Mouse (Mus musculus) liver, embryonic 14.5 days (tissue): ENCODE measurements around the gene Gng8. TPM values are rescaled to one million over a fixed set of nuclear protein-coding genes. Genes with fewer than 3 reads are reported as not detected.

Experiments
- ATAC-seq: fragments of 200-750 bp; cut with Nextera tagmentation; 2 replicates; pipeline ENCODE4 v1.8.0; 2017; ENCODE audit warnings: moderate number of reproducible peaks, mild to moderate bottlenecking, moderate library complexity; ENCODE audit not compliant: insufficient read depth
- DNase-seq, 3 experiments: peaks; one replicate each; pipeline ENCODE4 v3.0.0-alpha.2; 2012 to 2013; ENCODE audit warnings: low read depth in 3 of 3, low spot score in 3 of 3
- H3K27ac ChIP-seq: fragments of 300-500 bp; sonication (generic); 2 replicates; pipeline ENCODE4 v1.5.1; 2014; ENCODE audit warnings: moderate library complexity, mild to moderate bottlenecking, control low read depth, inconsistent platforms
- H3K27me3 ChIP-seq: fragments of 300-500 bp; sonication (generic); 2 replicates; pipeline ENCODE4 v1.6.1; 2014; ENCODE audit warnings: mild to moderate bottlenecking, low read length, moderate library complexity; ENCODE audit not compliant: control insufficient read depth, insufficient read depth
- H3K36me3 ChIP-seq: fragments of 300-500 bp; sonication (generic); replicated peaks from 2 replicates; pipeline ENCODE4 v1.6.1; 2014; ENCODE audit warnings: low read depth; ENCODE audit not compliant: control insufficient read depth, insufficient read depth
- H3K4me1 ChIP-seq, 2 experiments: fragments of 200-500 bp in 1 of 2; fragments of 300-500 bp in 1 of 2; sonication (generic) in 1 of 2; replicated peaks; 2 replicates each; pipeline ENCODE4 v1.6.1; 2012 to 2014; ENCODE audit warnings: antibody characterized with exemption in 1 of 2, inconsistent platforms in 1 of 2, low read length in 1 of 2; ENCODE audit not compliant: control insufficient read depth in 2 of 2, insufficient read depth in 2 of 2
- H3K4me2 ChIP-seq: fragments of 300-500 bp; sonication (generic); 2 replicates; pipeline ENCODE4 v1.6.1; 2014; ENCODE audit warnings: low read depth, mild to moderate bottlenecking, control low read depth, moderate library complexity
- H3K4me3 ChIP-seq, 2 experiments: fragments of 200-500 bp in 1 of 2; fragments of 300-500 bp in 1 of 2; sonication (generic) in 1 of 2; 2 replicates each; pipeline ENCODE4 v1.5.1; 2012 to 2014; ENCODE audit warnings: low read depth in 2 of 2, low read length in 2 of 2, mild to moderate bottlenecking in 2 of 2, control low read depth in 1 of 2, inconsistent platforms in 1 of 2, moderate library complexity in 1 of 2; ENCODE audit not compliant: insufficient read depth in 1 of 2
- H3K9ac ChIP-seq: fragments of 300-500 bp; sonication (generic); replicated peaks from 2 replicates; pipeline ENCODE4 v1.6.1; 2014; ENCODE audit warnings: mild to moderate bottlenecking, control low read depth, moderate library complexity
- H3K9me3 ChIP-seq: fragments of 300-500 bp; sonication (generic); 2 replicates; pipeline ENCODE4 v1.6.1; 2016; ENCODE audit warnings: low read length, mixed read lengths; ENCODE audit not compliant: control insufficient read depth
- CTCF ChIP-seq: IDR thresholded peaks from 2 replicates; pipeline ENCODE4 v1.5.1; 2016; ENCODE audit warnings: antibody characterized with exemption, low read depth, control low read depth
- EP300 ChIP-seq: IDR thresholded peaks from 2 replicates; pipeline ENCODE4 v1.6.1; 2016; ENCODE audit warnings: antibody characterized with exemption, low read depth
- WGBS: fragments of 180-500 bp; shearing (Covaris S2); extraction: QIAGEN DNeasy Blood & Tissue Kit; methylation state at CpG from one replicate; pipeline ENCODE4 v1.1.7; 2014; ENCODE audit not compliant: insufficient replicate concordance; 5-methylcytosine and 5-hydroxymethylcytosine counted together
- polyA plus RNA-seq, 2 experiments: library from polyadenylated mRNA; depleted of rRNA in 1 of 2; stranded (reverse) in 1 of 2; unstranded in 1 of 2; fragments of >200 nt; fragmentation: Nextera tagmentation in 1 of 2; extraction: Ambion mirVana in 1 of 2; gene quantifications; 2 replicates each; pipeline versions ENCODE4 v1.2.1 to v1.2.3; 2012 to 2014

Gene Gng8
- polyA plus RNA-seq, 2 experiments, result 0.47 TPM; not detected in 1

DNA sequence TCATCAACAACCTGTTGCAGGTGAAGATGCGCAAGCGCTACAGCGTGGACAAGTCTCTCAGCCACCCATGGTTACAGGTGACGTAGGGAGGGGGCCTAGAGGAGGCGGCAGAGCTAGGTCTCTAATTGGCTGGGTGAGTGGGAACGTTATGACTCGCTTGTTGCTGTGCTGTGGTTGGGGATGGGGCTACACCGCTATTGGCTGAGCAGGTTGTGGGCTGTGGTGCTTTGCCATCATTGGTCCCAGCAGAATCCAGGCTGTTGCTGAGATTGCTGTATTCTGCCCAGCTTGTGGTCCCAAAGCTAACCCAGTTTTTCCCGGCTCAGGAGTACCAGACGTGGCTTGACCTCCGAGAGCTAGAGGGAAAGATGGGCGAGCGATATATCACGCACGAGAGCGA lies 22.1 kb upstream of the Gng8 start:
- TF ChIP-seq EP300 (no peak), CTCF (no peak)
- DNase-seq (no peak), ATAC-seq (peak; percentile 33; the same call in 1 of the 2 replicates)
- H3K9ac ChIP-seq, result no peak overlapping the region
- H3K27me3 ChIP-seq, result no peaks in the 10 kb centered on the region
- no peaks in the 10 kb centered on the region for H3K36me3 ChIP-seq
- peaks cover 3 to 8% of the 10 kb centered on the region in 2 experiments for H3K4me1 ChIP-seq
- H3K4me3 ChIP-seq, result no peak overlapping the region
- H3K9me3 ChIP-seq, result no peaks in the 10 kb centered on the region
- no peak overlapping the region for H3K27ac ChIP-seq
- WGBS, result 69% methylated on average over 16 of the region's 16 CpGs
- H3K4me2 ChIP-seq, result no peak overlapping the region

DNA sequence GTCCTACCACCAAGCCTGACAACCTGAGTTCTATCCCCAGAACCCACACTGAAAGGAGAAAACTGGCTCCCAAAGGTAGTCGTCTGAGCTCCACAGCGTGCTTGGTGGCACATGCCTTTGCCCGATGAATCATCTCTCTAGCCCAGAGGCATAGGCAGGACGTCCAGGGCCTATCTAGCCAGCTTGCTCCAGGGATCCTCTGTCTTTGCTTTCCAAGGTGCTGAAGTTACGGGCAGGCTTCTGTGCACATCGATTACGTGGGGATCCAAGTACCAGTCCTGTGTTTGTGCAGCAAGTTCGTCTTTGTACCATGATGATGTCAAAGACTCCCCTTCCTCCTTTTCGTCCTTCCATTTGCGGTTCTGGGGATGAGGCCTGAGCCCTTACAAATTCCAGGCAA lies 20.0 kb upstream of the Gng8 start:
- TF ChIP-seq EP300, result no peak
- TF ChIP-seq CTCF, result no peak
- Histone ChIP-seq H3K27me3 (peaks cover 7% of the 10 kb centered on the region), H3K9ac (no peak overlapping the region), H3K27ac (no peak overlapping the region), H3K9me3 (no peaks in the 10 kb centered on the region), H3K4me3 (no peak overlapping the region), H3K36me3 (no peaks in the 10 kb centered on the region), H3K4me1 (peaks cover 4 to 10% of the 10 kb centered on the region in 2 experiments), H3K4me2 (no peak overlapping the region)
- DNase-seq, result no peak
- 70% methylated on average over 10 of the region's 10 CpGs for WGBS
- ATAC-seq, result no peak

DNA sequence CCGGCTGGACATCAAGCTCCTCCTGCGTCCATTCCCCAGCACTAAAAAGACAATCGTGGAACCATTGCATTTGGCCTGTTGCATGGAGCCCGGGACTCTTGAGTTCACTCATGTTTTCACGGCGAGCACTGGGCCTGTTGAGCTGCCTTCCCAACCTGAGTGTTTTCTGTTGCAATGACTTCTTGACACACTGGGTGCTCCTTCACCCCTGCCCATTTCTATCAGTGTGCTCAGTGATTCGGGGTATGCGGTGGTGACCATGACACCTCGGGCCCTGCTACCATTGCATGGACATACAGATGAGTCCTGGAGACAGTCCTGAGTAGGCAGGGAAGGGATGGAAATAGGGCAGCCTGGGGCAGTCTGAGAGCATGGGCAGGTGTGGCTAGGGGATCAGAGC lies 19.1 kb upstream of the Gng8 start:
- Histone ChIP-seq H3K36me3 (no peaks in the 10 kb centered on the region), H3K27ac (no peak overlapping the region), H3K4me2 (no peak overlapping the region), H3K9ac (no peak overlapping the region), H3K4me1 (peaks cover 4 to 7% of the 10 kb centered on the region in 2 experiments), H3K4me3 (no peak overlapping the region), H3K27me3 (peaks cover 11% of the 10 kb centered on the region), H3K9me3 (no peaks in the 10 kb centered on the region)
- no peak for DNase-seq
- WGBS, result 75% methylated on average over 9 of the region's 9 CpGs
- TF ChIP-seq CTCF, result no peak
- no peak for ATAC-seq

DNA sequence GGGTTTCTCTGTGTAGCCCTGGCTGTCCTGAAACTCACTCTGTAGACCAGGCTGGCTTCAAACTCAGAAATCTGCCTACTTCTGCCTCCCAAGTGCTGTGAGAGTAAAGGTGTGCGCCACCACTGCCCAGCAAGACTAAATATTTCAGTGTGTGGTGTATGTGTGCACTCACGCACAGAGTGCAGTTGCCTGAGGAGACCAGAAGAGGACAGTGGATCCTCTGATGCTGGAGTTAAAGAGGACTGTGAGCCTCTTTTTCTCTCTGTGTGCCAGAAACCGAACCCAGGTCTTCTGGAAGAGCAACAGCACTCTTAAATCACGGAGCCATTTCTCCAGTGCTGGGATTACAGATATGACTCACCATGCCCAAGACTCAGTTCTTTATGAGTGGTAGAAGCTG lies 18.2 kb upstream of the Gng8 start:
- H3K9me3 ChIP-seq, result no peaks in the 10 kb centered on the region
- H3K4me3 ChIP-seq, result no peak overlapping the region
- H3K36me3 ChIP-seq, result no peaks in the 10 kb centered on the region
- TF ChIP-seq EP300 (no peak), CTCF (no peak)
- peaks cover 4 to 7% of the 10 kb centered on the region in 2 experiments for H3K4me1 ChIP-seq
- WGBS, result 72% methylated on average over 4 of the region's 4 CpGs
- no peak for DNase-seq
- H3K27me3 ChIP-seq, result peaks cover 11% of the 10 kb centered on the region
- H3K27ac ChIP-seq, result no peak overlapping the region
- H3K4me2 ChIP-seq, result no peak overlapping the region
- no peak for ATAC-seq
- H3K9ac ChIP-seq, result no peak overlapping the region

DNA sequence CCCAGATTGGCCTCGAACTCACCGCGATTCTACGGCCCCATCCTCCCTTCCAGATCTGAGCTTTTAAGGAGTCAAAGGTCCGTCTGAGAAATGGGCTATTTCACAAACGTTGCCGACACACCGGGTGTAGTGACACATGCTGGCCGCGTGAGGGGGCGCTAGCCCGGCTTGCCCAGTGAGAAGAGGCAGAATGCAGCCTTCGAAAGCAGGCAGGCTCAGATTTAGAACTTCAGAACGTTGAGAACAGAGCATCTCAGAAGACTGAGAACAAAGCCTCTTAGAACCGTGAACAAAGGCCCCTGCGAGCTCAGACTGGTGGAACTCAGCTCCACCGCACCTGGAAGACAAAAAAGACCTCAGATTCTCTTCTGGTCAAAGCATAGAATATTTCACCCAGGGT lies 17.4 kb upstream of the Gng8 start:
- 2% methylated on average over 17 of the region's 17 CpGs for WGBS
- Histone ChIP-seq H3K9ac (no peak overlapping the region), H3K4me3 (peak overlapping the region in 1 of 2 experiments; percentile 23; a peak in 2 of 4 replicates), H3K9me3 (no peaks in the 10 kb centered on the region), H3K4me2 (peak overlapping the region; percentile 73), H3K27me3 (peaks cover 11% of the 10 kb centered on the region), H3K27ac (no peak overlapping the region; the same call in 1 of the 2 replicates), H3K4me1 (peaks cover 4 to 7% of the 10 kb centered on the region in 2 experiments), H3K36me3 (no peaks in the 10 kb centered on the region)
- peak; percentile 49 to 62 (median 53) for DNase-seq
- TF ChIP-seq CTCF (peak; percentile 97), EP300 (no peak)
- ATAC-seq, result no peak
